Mouse (Mus musculus) forebrain, embryonic 11.5 days (tissue): ENCODE measurements around the gene Pdk2. TPM values are rescaled to one million over a fixed set of nuclear protein-coding genes. Genes with fewer than 3 reads are reported as not detected.
A peak's percentile ranks its signal among the peaks of the same experiment; 100 is the strongest.

Source experiments
- ATAC-seq: fragments of 200-750 bp; cut with Nextera tagmentation; replicated peaks from 2 replicates; pipeline ENCODE4 v1.8.0; 2017; ENCODE audit warnings: moderate TSS enrichment; ENCODE audit not compliant: low FRiP score
- DNase-seq: peaks from one replicate; pipeline ENCODE4 v3.0.0-alpha.2; 2017; ENCODE audit warnings: low spot score
- H3K27ac ChIP-seq: fragments of 300-500 bp; sonication (generic); 2 replicates; pipeline ENCODE4 v1.5.1; 2014; ENCODE audit warnings: low read depth, low read length
- H3K27me3 ChIP-seq: fragments of 300-500 bp; sonication (generic); 2 replicates; pipeline ENCODE4 v1.6.1; 2014; ENCODE audit warnings: mild to moderate bottlenecking, low read length, mixed read lengths; ENCODE audit not compliant: control insufficient read depth, insufficient read depth
- H3K36me3 ChIP-seq: fragments of 300-500 bp; sonication (generic); 2 replicates; pipeline ENCODE4 v1.6.1; 2014; ENCODE audit warnings: mild to moderate bottlenecking, low read length, moderate library complexity, mixed read lengths; ENCODE audit not compliant: control insufficient read depth, insufficient read depth
- H3K4me1 ChIP-seq: fragments of 300-500 bp; sonication (generic); replicated peaks from 2 replicates; pipeline ENCODE4 v1.6.1; 2014; ENCODE audit warnings: low read length, mixed read lengths; ENCODE audit not compliant: control insufficient read depth, insufficient read depth
- H3K4me2 ChIP-seq: fragments of 300-500 bp; sonication (generic); 2 replicates; pipeline ENCODE4 v1.6.1; 2014; ENCODE audit warnings: low read depth, mild to moderate bottlenecking, low read length, moderate library complexity, mixed read lengths; ENCODE audit not compliant: severe bottlenecking
- H3K4me3 ChIP-seq: fragments of 300-500 bp; sonication (generic); 2 replicates; pipeline ENCODE4 v1.5.1; 2014; ENCODE audit warnings: low read depth, low read length
- H3K9ac ChIP-seq: fragments of 300-500 bp; sonication (generic); 2 replicates; pipeline ENCODE4 v1.6.1; 2014; ENCODE audit warnings: low read length
- H3K9me3 ChIP-seq: fragments of 300-500 bp; sonication (generic); 2 replicates; pipeline ENCODE4 v1.6.1; 2016; ENCODE audit warnings: low read length, mixed read lengths; ENCODE audit not compliant: control insufficient read depth
- WGBS: fragments of 180-500 bp; shearing (Covaris S2); extraction: QIAGEN DNeasy Blood & Tissue Kit; methylation state at CpG from one replicate; pipeline ENCODE4 v1.1.7; 2014; 5-methylcytosine and 5-hydroxymethylcytosine counted together
- polyA plus RNA-seq: library from polyadenylated mRNA; unstranded; fragments of >200 nt; fragmentation: Nextera tagmentation; extraction: Ambion mirVana; gene quantifications from 2 replicates; pipeline ENCODE4 v1.2.1, GENCODE M21; 2014

Gene Pdk2
- polyA plus RNA-seq, result 16.5 and 17.4 TPM in 2 replicates

DNA sequence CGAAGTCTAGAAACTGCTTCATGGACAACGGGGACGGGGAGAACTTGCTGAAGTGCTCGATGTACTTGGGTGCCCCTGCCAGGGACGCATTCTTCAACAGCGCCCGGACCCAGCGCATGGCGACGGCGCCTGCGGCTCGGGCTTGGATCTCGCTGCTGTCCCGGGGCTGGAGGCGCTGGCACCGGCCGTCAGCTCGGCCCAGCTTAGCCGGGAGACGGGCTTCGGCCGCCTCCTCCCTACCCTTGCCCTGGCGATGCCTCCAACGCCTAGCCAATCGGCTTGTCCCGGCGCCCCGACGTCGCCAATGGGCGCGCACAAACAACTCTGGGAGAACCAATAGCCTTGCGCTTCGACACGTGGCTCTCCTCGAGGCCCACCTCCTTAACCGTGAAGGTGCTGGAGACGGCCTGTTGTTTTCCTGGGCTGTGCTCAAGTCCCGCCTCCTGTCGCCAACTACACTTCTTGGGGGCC lies at the start of gene Pdk2:
Gene Pdk2 (minus strand): TSS at position 216 of the 471 bp plus-strand sequence.
- H3K27ac ChIP-seq, result no peak within 1 kb of the TSS
- H3K4me2 ChIP-seq, result peak within 1 kb of the TSS; percentile 95
- no peaks in the 10 kb centered on the region for H3K27me3 ChIP-seq
- DNase-seq, result peak; percentile 96
- peak within 1 kb of the TSS; percentile 63 for H3K9ac ChIP-seq
- no peaks in the 10 kb centered on the region for H3K9me3 ChIP-seq
- peaks cover 5% of the 10 kb centered on the region; the same call in 1 of the 2 replicates for H3K4me1 ChIP-seq
- peak; percentile 98 for ATAC-seq
- under 1% methylated on average over 40 of the region's 41 CpGs for WGBS
- H3K36me3 ChIP-seq, result no peaks in the 10 kb centered on the region
- peak within 1 kb of the TSS; percentile 64 for H3K4me3 ChIP-seq

DNA sequence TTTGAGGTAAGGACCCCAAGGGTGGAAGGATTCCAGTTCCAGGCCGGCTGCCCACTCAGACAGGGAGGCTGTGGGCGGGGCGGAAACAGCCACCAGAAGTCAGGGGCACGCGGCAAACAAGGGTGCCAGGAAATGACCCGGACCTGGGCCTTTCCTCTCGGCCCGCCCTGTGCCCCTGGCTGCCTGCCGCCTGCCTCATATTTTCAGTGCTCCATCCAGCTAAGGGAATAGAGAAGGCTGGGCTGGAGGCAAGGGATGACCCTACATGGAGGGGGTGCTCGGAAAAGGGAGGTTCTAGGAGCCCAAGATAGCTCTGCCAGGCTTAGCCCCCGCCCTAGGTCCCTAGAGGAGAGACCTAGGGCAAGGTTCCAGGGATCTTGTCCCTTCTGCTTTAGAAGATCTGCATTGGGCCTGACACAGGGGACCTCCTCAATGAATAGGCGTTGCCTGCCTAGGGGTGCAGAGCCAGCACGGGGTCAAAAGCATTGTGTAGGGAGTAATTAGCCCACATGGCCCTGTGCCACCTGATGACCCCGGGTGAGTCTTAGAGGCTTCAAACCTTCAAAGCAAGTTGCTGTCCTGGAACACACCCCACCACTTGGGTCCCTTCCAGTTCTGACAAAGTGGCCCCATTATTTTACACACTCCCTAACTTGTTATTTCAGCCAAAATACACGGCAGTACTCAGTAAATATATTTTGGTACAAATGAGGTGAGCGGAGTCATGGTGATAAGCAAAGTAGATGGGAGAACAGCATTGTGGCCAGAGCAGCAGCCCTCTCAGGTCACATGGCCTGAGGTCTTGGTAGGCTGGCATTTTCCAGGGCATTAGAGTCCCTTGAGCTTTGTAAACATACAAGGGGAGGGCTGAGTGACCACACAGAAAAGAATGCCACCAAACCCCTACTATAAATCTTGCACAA lies 48.0 kb upstream of the Pdk2 start:
- WGBS, result 80% methylated on average over 16 of the region's 16 CpGs
- no peaks in the 10 kb centered on the region for H3K27me3 ChIP-seq
- no peaks in the 10 kb centered on the region for H3K36me3 ChIP-seq
- no peak overlapping the region for H3K4me3 ChIP-seq
- H3K27ac ChIP-seq, result no peak overlapping the region
- DNase-seq (no peak), ATAC-seq (no peak)
- no peaks in the 10 kb centered on the region; the same call in 1 of the 2 replicates for H3K4me1 ChIP-seq
- H3K9ac ChIP-seq, result no peak overlapping the region
- no peak overlapping the region for H3K4me2 ChIP-seq
- H3K9me3 ChIP-seq, result no peaks in the 10 kb centered on the region

DNA sequence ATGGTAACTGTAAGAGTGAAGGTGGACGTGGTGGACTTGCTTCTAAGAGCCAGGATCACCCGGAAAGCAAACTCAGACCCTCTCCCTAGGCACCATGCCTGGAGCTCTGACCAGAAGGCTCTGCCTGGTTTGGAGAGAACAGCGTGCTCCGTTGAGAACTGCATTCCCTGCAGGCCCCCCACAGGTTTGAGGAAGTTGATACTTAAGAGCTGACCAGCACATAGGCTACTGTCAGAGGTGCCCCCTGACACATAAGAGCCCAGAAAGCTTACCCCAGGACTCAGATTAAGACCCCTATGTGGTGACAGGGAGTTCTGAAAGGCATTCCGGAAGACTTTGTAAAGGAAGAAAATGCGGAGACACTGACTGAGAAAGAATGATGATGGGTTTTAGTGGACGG lies 47.1 kb upstream of the Pdk2 start:
- no peak overlapping the region for H3K4me3 ChIP-seq
- H3K4me2 ChIP-seq, result no peak overlapping the region
- H3K27ac ChIP-seq, result no peak overlapping the region
- H3K27me3 ChIP-seq, result no peaks in the 10 kb centered on the region
- H3K9me3 ChIP-seq, result no peaks in the 10 kb centered on the region
- no peaks in the 10 kb centered on the region; the same call in 1 of the 2 replicates for H3K4me1 ChIP-seq
- DNase-seq (no peak), ATAC-seq (no peak)
- no peaks in the 10 kb centered on the region for H3K36me3 ChIP-seq
- H3K9ac ChIP-seq, result no peak overlapping the region
- WGBS, result 59% methylated on average over 7 of the region's 7 CpGs

DNA sequence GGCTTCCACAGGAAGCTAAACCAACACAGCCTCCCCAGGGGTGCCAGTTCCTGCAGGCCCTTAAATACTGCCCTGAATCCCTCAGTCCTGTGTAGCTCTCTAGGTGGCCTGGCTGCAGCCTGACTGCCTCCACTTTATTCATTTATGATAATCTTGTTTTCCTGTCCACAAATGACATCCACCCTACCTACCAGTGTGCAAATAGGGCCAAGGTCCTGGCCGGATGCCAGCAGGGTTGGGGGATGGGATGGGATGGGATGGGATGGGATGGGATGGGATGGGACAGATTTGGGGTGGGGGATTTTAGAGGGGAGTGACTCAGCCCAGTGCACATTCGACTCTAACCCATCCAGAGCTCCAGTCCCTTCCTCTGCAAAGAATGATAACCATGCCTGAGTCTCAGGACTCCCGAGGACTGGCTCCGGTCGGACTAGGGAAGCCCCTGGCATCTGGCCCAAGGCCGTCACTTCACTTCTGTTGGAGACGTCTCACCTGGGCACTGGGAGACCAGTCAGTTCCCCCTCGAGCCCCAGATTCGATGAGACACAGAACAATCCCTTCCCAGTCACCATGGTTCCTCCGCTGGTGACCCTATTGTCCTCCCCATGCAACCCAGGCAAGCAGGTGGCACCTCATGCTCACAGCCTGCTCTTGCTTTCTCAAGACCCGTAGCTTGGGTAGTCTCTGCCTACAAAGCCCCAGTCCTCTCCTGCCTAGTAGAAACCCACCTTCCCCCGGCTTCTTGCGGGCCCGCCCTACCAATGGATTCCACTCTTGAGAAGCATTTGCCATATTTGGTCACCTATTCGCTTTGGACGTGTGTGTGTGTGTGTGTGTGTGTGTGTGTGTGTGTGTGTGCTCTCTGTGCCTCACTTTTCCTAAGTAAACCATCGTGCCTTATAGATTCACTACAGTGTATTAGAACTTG lies 46.4 kb upstream of the Pdk2 start:
- ATAC-seq, result no peak
- no peak for DNase-seq
- Histone ChIP-seq H3K27me3 (no peaks in the 10 kb centered on the region), H3K36me3 (no peaks in the 10 kb centered on the region), H3K27ac (no peak overlapping the region), H3K9me3 (no peaks in the 10 kb centered on the region), H3K4me3 (no peak overlapping the region), H3K4me1 (no peaks in the 10 kb centered on the region; the same call in 1 of the 2 replicates), H3K9ac (no peak overlapping the region), H3K4me2 (no peak overlapping the region)
- 74% methylated on average over 17 of the region's 17 CpGs for WGBS

DNA sequence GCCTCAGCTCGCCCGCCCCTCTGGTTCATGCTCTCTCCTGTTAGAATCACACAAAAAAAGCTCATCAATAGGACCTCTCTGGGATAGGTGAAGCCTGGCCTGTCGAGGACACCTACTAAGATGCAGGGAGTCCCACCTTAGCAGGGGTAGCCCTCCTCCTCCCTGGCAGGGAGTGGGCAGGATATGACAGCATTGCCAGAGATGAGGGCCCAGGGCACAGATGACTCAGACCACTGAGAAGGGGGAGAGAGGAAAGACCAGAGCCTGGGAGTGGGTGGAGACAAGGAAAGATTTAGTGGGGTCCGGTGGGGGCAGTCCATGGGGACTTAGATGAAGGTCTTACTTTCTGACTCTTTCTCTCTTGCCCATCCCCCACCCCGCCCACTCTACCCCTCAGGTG lies 45.1 kb upstream of the Pdk2 start:
- H3K27me3 ChIP-seq, result no peaks in the 10 kb centered on the region

DNA sequence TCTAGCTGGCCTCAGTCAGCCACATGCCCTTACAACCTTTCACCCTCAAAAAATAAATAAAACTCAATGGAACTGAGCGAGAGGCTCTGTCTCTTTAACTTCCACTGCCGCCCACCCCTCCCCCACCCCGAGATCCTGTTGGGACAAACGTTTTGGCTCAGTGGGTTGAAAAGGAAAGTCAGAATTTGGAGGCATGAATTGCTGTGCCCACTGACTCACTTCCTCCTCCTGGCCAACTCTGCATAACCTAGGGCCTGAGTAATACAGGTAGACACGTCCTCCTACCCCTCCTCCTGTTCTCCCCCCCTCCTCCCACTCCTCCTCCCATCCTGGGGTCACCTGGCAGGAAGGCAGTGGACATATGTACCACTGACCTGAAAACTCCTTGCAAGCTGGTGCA lies 44.6 kb upstream of the Pdk2 start:
- ATAC-seq (no peak), DNase-seq (no peak)
- Histone ChIP-seq H3K9ac (no peak overlapping the region), H3K4me2 (no peak overlapping the region), H3K9me3 (no peaks in the 10 kb centered on the region), H3K27ac (no peak overlapping the region), H3K4me3 (no peak overlapping the region), H3K36me3 (no peaks in the 10 kb centered on the region), H3K27me3 (no peaks in the 10 kb centered on the region), H3K4me1 (no peaks in the 10 kb centered on the region; the same call in 1 of the 2 replicates)
- 14% methylated on average over 5 of the region's 5 CpGs for WGBS

More for the DNA sequence above, 45.1 kb upstream of the Pdk2 start:
- H3K9me3 ChIP-seq, result no peaks in the 10 kb centered on the region
- DNase-seq (no peak), ATAC-seq (no peak)
- no peak overlapping the region for H3K4me2 ChIP-seq
- no peak overlapping the region for H3K9ac ChIP-seq
- no peaks in the 10 kb centered on the region; the same call in 1 of the 2 replicates for H3K4me1 ChIP-seq
- no peak overlapping the region for H3K4me3 ChIP-seq
- no peak overlapping the region for H3K27ac ChIP-seq
- H3K36me3 ChIP-seq, result no peaks in the 10 kb centered on the region
- 48% methylated on average over 5 of the region's 5 CpGs for WGBS

DNA sequence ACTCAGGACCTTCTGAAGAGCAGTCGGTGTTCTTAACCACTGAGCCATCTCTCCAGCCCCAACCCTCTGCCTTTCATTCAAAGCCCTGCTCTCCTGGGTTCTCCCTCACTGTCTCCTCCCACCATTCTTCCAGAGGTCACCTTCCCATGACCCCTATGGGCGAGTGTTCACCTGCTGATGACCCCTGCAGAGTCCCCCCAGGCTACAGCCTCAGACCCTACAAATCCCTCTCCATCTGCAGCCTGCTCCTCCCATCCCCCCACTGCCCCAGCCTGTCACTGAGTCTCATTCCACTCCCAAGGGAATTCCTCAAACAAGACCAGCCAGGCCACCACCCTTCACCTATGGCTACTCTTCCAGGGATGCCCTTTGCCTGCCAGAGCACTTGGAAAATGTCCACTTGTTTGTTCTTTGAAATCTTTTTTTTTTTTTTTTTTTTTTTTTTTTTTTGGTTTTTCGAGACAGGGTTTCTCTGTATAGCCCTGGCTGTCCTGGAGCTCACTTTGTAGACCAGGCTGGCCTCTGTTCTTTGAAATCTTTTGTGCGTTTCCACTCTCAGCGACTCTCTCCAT lies 43.7 kb upstream of the Pdk2 start:
- WGBS, result 41% methylated on average over 5 of the region's 5 CpGs
- H3K4me1 ChIP-seq, result no peaks in the 10 kb centered on the region; the same call in 1 of the 2 replicates

DNA sequence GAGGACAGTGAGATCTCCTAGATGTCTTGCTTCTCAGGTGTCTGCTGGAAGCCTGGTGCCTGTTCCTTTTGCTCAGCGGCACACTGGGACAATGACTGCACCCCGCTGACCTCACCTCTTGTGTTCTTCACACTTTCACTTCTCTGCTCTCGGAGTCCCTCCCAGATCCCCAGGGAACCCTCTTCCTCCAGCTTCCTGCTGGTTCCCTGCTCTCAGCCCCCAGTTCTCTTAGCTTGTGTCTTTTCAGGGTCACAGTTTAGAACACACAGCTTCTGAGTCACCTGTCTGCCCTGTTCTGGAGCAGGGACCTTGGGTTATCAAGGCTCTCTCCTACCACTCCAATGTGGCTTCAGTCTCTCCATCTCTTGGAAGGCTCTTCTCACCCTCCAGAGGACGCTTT lies 43.0 kb upstream of the Pdk2 start:
- Histone ChIP-seq H3K4me1 (no peaks in the 10 kb centered on the region; the same call in 1 of the 2 replicates), H3K9ac (no peak overlapping the region)

More for the DNA sequence above, 43.7 kb upstream of the Pdk2 start:
- Histone ChIP-seq H3K27ac (no peak overlapping the region), H3K9ac (no peak overlapping the region), H3K4me2 (no peak overlapping the region), H3K4me3 (no peak overlapping the region), H3K9me3 (no peaks in the 10 kb centered on the region), H3K36me3 (no peaks in the 10 kb centered on the region), H3K27me3 (no peaks in the 10 kb centered on the region)
- ATAC-seq, result no peak
- no peak for DNase-seq

More for the DNA sequence above, 43.0 kb upstream of the Pdk2 start:
- WGBS, result 30% methylated on average over 4 of the region's 4 CpGs
- no peak overlapping the region for H3K27ac ChIP-seq
- DNase-seq, result no peak
- ATAC-seq, result no peak
- no peaks in the 10 kb centered on the region for H3K9me3 ChIP-seq
- no peaks in the 10 kb centered on the region for H3K36me3 ChIP-seq
- no peaks in the 10 kb centered on the region for H3K27me3 ChIP-seq
- H3K4me2 ChIP-seq, result no peak overlapping the region
- H3K4me3 ChIP-seq, result no peak overlapping the region
